Mouse (Mus musculus) kidney, adult 2 months (tissue): ENCODE data around the gene Klhdc3. TPM values are rescaled to one million over a fixed set of nuclear protein-coding genes. Genes with fewer than 3 reads are reported as not detected.

Experiments used
- DNase-seq: peaks from one replicate; pipeline ENCODE4 v3.0.0; 2021
- H3K27ac ChIP-seq: fragments of 200-500 bp; 2 replicates; pipeline ENCODE4 v1.5.1; 2012; ENCODE audit warnings: low read depth, low read length, control low read depth, inconsistent platforms; ENCODE audit not compliant: insufficient read depth
- H3K27me3 ChIP-seq: fragments of 200-500 bp; replicated peaks from 2 replicates; pipeline ENCODE4 v1.6.1; 2012; ENCODE audit warnings: mild to moderate bottlenecking, moderate library complexity, low read length, inconsistent platforms; ENCODE audit not compliant: control insufficient read depth, insufficient read depth
- H3K36me3 ChIP-seq: fragments of 200-500 bp; 2 replicates; pipeline ENCODE4 v1.6.1; 2012; ENCODE audit warnings: mild to moderate bottlenecking, moderate library complexity, low read length, inconsistent platforms; ENCODE audit not compliant: control insufficient read depth, insufficient read depth
- H3K4me1 ChIP-seq: fragments of 200-500 bp; 2 replicates; pipeline ENCODE4 v1.6.1; 2011; ENCODE audit warnings: low read length; ENCODE audit not compliant: control insufficient read depth, insufficient read depth
- H3K4me3 ChIP-seq: fragments of 200-500 bp; 2 replicates; pipeline ENCODE4 v1.5.1; 2011; ENCODE audit warnings: mild to moderate bottlenecking, low read depth, low read length, control low read depth; ENCODE audit not compliant: insufficient read depth
- CTCF ChIP-seq: fragments of 200-500 bp; conservative IDR thresholded peaks from 2 replicates; pipeline ENCODE4 v1.5.1; 2011; ENCODE audit warnings: low read depth, mild to moderate bottlenecking, control low read depth, low read length, moderate library complexity, mixed read lengths; ENCODE audit not compliant: insufficient read depth, insufficient read length
- POLR2A ChIP-seq: fragments of 200-500 bp; IDR thresholded peaks from one replicate; pipeline ENCODE4 v1.6.1; 2011; ENCODE audit warnings: low read depth, low read length, control low read depth
- WGBS: fragments of 180-500 bp; shearing (Covaris S2); methylation state at CpG from one replicate; pipeline ENCODE4 v1.1.7; 2018; 5-methylcytosine and 5-hydroxymethylcytosine counted together
- polyA plus RNA-seq: library from polyadenylated mRNA; depleted of rRNA; stranded (reverse); fragments of >200 nt; gene quantifications from 2 replicates; pipeline ENCODE4 v1.2.3, GENCODE M21; 2012

Gene Klhdc3
- polyA plus RNA-seq, 1 experiment = 88.6 TPM

- TF ChIP-seq POLR2A = peak; percentile 66
- no peak for TF ChIP-seq CTCF
- Histone ChIP-seq H3K36me3 (no peaks in the 10 kb centered on the region), H3K27me3 (no peaks in the 10 kb centered on the region), H3K4me3 (peak within 1 kb of the TSS; percentile 82), H3K4me1 (peaks cover 5% of the 10 kb centered on the region; the same call in 1 of the 2 replicates), H3K27ac (peak within 1 kb of the TSS; percentile 34)
- 6% methylated on average over 36 of the region's 36 CpGs for WGBS
- peak; percentile 96 for DNase-seq
Measured at GRCm38 (mm10) chr17:46710959-46711597, 30.4 kb upstream of the Klhdc3 start, which contains the start of gene Pex6. Gene Pex6, plus strand, starts transcription at chr17:46711463.

DNA sequence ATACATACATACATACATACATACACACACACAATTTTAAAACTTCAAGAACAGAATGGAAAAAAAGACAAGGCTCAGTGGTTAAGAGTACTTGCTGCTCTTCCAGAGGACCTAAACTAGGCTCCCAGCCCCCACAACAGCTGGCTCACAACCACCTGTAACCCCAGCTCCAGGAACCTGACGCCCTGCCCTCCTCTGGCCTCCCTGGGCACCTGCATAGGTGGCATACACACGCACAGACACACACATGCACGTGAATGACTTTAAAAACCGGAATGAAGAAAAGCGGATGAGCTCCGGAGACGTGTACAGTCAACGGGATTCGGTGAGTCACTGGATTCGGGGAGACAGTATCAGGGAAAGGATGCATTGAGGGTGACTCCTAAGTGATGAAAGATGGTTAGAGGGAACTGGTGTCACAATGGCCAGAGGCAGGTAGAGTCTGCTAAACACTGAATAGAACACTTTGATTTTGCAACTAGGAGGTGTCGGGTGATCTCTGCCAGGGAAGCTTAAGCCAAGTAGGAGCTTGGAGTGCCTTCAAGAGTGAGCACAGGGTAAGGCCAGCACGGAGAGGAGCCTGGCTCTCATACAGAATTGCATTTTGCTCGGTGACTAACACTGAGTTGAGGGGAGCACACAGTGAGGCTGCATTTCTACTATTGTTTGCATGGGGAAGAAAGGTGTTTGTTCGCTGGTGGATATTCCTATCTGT is 25.8 kb upstream of the Klhdc3 start:
- Histone ChIP-seq H3K4me3 (no peak overlapping the region), H3K36me3 (no peaks in the 10 kb centered on the region), H3K27ac (no peak overlapping the region), H3K27me3 (no peaks in the 10 kb centered on the region), H3K4me1 (peaks cover 3% of the 10 kb centered on the region; the same call in 1 of the 2 replicates)
- no peak for DNase-seq
- no peak for TF ChIP-seq CTCF
- TF ChIP-seq POLR2A = no peak
- 94% methylated on average over 14 of the region's 14 CpGs for WGBS

- Histone ChIP-seq H3K27ac (peak within 1 kb of the TSS; percentile 78), H3K4me1 (peaks cover 3% of the 10 kb centered on the region; the same call in 1 of the 2 replicates), H3K36me3 (no peaks in the 10 kb centered on the region), H3K27me3 (no peaks in the 10 kb centered on the region), H3K4me3 (peak within 1 kb of the TSS; percentile 76)
- under 1% methylated on average over 48 of the region's 48 CpGs for WGBS
- DNase-seq = peak; percentile 99
- TF ChIP-seq POLR2A (peak; percentile 39), CTCF (no peak)
Measured at GRCm38 (mm10) chr17:46704887-46705835, 24.4 kb upstream of the Klhdc3 start, which contains the start of gene Ppp2r5d. Gene Ppp2r5d, minus strand, starts transcription at chr17:46705111.

DNA sequence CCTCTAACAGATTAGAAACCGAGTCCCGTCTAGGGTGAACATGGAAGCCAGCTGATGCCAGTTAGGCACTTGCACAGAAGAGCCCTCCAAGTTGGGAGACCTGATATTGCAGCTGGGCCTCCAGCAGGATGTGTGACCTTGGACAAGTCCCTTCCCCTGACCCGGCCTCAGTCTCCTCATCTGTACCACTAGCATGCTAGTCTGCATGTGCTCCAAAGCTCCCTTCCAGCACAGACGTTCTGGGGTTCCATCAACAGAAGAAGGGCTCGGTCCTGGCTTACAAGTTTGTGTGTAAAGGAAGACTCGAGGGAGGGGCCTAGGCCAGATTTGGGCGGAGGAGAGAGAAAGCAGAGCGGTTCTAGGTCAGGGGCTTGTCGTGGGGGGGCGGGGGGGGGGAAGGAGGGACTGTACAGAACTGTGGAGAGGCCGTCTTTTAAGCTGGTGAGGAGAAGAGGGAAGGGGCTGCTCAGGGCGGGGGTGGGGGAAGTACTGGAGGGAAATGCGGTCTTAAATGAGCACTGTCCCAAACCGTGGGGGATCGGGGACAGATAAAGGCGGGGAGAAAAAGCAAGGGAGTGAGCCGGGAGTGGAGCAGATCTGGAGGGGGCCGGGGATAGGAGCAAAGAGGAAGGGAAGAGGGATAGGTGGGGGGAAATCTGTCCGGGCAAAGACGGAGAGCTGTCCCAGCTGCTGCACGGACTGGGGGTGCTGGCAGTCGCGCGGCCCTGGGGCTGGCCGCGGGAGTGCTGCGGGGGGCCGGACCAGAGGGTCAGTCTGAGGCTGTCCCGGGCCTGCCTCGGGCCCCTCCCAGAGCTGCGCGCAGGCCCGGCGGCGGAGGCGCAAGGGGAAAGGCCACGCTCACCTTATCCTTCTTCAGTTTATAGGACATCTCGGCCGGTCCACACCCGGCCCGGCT is 23.5 kb upstream of the Klhdc3 start:
- TF ChIP-seq CTCF = no peak
- no peak for TF ChIP-seq POLR2A
- Histone ChIP-seq H3K36me3 (no peaks in the 10 kb centered on the region), H3K27me3 (no peaks in the 10 kb centered on the region), H3K4me3 (peak overlapping the region; percentile 76), H3K27ac (peak overlapping the region; percentile 44), H3K4me1 (peaks cover 3% of the 10 kb centered on the region; the same call in 1 of the 2 replicates)
- 6% methylated on average over 41 of the region's 41 CpGs for WGBS
- no peak for DNase-seq

GRCm38 (mm10) chr17:46702506-46702905 is 21.8 kb upstream of the Klhdc3 start:
- H3K27me3 ChIP-seq = no peaks in the 10 kb centered on the region
- TF ChIP-seq POLR2A (no peak), CTCF (no peak)
- no peak overlapping the region for H3K27ac ChIP-seq
- no peak for DNase-seq
- WGBS = 85% methylated on average over 5 of the region's 5 CpGs
- peaks cover 3% of the 10 kb centered on the region; the same call in 1 of the 2 replicates for H3K4me1 ChIP-seq
- H3K36me3 ChIP-seq = no peaks in the 10 kb centered on the region
- no peak overlapping the region for H3K4me3 ChIP-seq

DNA sequence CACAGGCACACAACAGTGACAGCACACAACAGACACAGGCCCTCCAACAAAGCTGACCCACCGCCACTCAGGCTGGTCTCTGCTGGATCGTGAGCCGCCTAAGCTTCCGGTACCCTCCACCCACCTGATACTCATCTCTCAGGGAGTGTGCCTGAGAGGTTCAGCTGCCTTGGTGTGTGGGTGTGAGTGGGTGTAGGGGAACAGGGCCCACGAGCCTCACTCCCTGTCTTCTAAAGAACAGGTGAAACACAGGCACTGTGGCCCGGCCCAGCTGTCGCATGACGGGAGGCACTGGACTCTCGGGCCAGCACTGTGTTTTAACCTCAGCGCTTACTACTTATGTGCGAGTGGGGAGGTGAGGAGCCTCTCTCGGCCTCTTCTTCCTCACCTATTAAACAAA is 21.4 kb upstream of the Klhdc3 start:
- 85% methylated on average over 12 of the region's 12 CpGs for WGBS
- no peaks in the 10 kb centered on the region for H3K27me3 ChIP-seq
- DNase-seq = no peak
- H3K4me1 ChIP-seq = peaks cover 3% of the 10 kb centered on the region; the same call in 1 of the 2 replicates
- no peak overlapping the region for H3K27ac ChIP-seq
- TF ChIP-seq POLR2A = no peak
- no peak for TF ChIP-seq CTCF
- H3K36me3 ChIP-seq = no peaks in the 10 kb centered on the region
- no peak overlapping the region for H3K4me3 ChIP-seq
